Mouse (Mus musculus): Measurements from ENCODE around the gene Il1a. TPM values are rescaled to one million over a fixed set of nuclear protein-coding genes. Genes with fewer than 3 reads are reported as not detected.

Il1a gene
- polyA plus RNA-seq, 1 experiment from 2014 or later, result 4.8 TPM

DNA sequence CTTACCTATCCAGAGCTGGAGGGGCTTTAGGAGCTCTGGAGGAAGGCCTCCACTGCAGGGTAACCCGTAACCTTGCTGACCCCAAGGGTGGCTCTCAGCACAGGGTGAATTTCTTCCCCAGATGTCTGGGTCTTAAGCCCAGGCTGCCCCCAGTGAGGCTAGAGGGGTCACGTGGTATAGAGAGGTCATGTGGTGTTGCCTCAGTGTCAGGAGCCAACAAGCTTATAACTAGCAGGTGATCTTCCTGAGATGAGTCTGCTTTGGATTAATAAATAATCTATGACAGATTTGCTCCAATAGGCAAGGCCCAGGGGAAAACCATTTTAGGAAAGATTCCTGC is 56.2 kb downstream of the Il1a start:
- no peak overlapping the region for H3K27ac ChIP-seq (ENCODE audit: low read depth)
- no peak for ATAC-seq
- H3K36me3 ChIP-seq (replicated peaks; ENCODE audit: insufficient read depth, low read length), result no peaks in the 10 kb centered on the region
- H3K9ac ChIP-seq (replicated peaks), result no peak overlapping the region
- TF ChIP-seq CTCF (IDR thresholded peaks at IDR 0.05; ENCODE audit: low read depth) (no peak), EP300 (IDR thresholded peaks at IDR 0.05; ENCODE audit: low read depth) (no peak)
- H3K27me3 ChIP-seq (ENCODE audit: insufficient read depth, low read length), result no peaks in the 10 kb centered on the region
- WGBS (ENCODE audit: insufficient replicate concordance), result 68% methylated on average over 2 of the region's 2 CpGs
- no peaks in the 10 kb centered on the region for H3K9me3 ChIP-seq (ENCODE audit: low read length)
- no peak for DNase-seq
- H3K4me2 ChIP-seq (ENCODE audit: low read depth, low read length), result no peak overlapping the region
- H3K4me1 ChIP-seq (ENCODE audit: insufficient read depth), result 0 out of 2 replicates have a peak, but pooled peaks cover 5% of the 10 kb centered on the region
- H3K4me3 ChIP-seq (ENCODE audit: low read depth, low read length), result no peak overlapping the region

DNA sequence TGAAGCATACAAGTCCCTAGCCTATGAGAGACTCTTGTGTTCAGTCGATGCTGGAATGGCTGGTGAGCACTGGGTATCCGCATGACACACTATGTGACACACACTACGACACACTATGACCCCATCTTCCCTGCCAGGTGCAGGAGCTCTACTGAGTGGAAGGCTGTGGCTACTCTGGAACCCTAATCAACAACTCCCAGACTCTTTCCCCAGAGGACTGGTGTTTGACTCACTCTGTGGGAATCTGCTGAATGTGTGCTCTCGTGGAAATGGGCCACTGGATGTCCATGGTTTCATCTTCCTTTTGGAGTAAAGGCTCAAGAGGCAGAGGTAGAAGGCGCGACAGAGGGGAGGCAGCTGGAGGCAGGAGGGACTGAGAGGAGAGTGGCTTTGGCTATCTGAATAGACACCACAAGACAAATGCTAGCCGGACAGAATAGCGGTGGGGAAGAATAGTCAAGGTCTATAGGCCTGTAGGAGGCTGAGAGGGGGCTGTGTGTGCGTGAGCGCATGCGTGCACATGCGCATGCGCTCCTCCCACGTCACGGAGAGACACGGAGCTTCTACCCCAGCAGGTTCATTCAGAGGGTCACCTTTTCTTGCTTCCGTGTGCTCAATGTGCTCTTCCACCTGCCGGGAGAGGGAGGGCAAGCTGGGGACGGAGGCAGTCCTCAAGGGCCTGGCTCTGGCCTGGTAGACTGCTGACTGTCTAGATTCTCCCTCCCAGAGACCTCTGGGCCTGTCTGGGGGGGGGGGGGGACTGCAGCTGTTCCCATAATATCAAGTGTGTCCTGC is 56.7 kb downstream of the Il1a start:
- Histone ChIP-seq H3K9ac (replicated peaks) (no peak overlapping the region), H3K4me2 (ENCODE audit: low read depth, low read length) (no peak overlapping the region), H3K4me3 (ENCODE audit: low read depth, low read length) (no peak overlapping the region), H3K27me3 (ENCODE audit: insufficient read depth, low read length) (no peaks in the 10 kb centered on the region), H3K27ac (ENCODE audit: low read depth) (no peak overlapping the region), H3K9me3 (ENCODE audit: low read length) (no peaks in the 10 kb centered on the region), H3K4me1 (ENCODE audit: insufficient read depth) (peaks cover 5% of the 10 kb centered on the region; the same call in 1 of the 2 replicates), H3K36me3 (replicated peaks; ENCODE audit: insufficient read depth, low read length) (no peaks in the 10 kb centered on the region)
- ATAC-seq, result no peak
- WGBS (ENCODE audit: insufficient replicate concordance), result 91% methylated on average over 19 of the region's 19 CpGs
- TF ChIP-seq EP300 (IDR thresholded peaks at IDR 0.05; ENCODE audit: low read depth) (no peak), CTCF (IDR thresholded peaks at IDR 0.05; ENCODE audit: low read depth) (no peak)
- DNase-seq, result no peak

Other genes with a start within 250 kb of the Il1a start
- gene Ttl, start 244.0 kb downstream of the Il1a start, polyA plus RNA-seq (2015; fragmentation: Nextera tagmentation; extraction: Ambion mirVana), result 1.2 and 1.9 TPM in 2 replicates
- gene Polr1b, start 209.0 kb downstream of the Il1a start, polyA plus RNA-seq (2015; fragmentation: Nextera tagmentation; extraction: Ambion mirVana), result 6.5 and 7.1 TPM in 2 replicates
- 12.8 and 13.0 TPM in 2 replicates for gene Chchd5, start 180.3 kb downstream of the Il1a start, polyA plus RNA-seq (2015; fragmentation: Nextera tagmentation; extraction: Ambion mirVana)
- gene Slc20a1, start 111.2 kb downstream of the Il1a start, polyA plus RNA-seq (2015; fragmentation: Nextera tagmentation; extraction: Ambion mirVana), result 20.2 and 24.9 TPM in 2 replicates
- gene Ckap2l, start 12.8 kb downstream of the Il1a start, polyA plus RNA-seq (2015; fragmentation: Nextera tagmentation; extraction: Ambion mirVana), result 12.3 and 13.2 TPM in 2 replicates
- gene Il1b, start 61.2 kb upstream of the Il1a start, polyA plus RNA-seq (2015; fragmentation: Nextera tagmentation; extraction: Ambion mirVana), result 1.3 TPM in 2 replicates
- not detected in 2 replicates for gene F830045P16Rik, start 226.6 kb upstream of the Il1a start, polyA plus RNA-seq (2015; fragmentation: Nextera tagmentation; extraction: Ambion mirVana)

All from liver, postnatal 0 days (tissue).